Mouse (Mus musculus) left cerebral cortex, postnatal 10 days (tissue): ENCODE measurements around the gene Jmjd6. TPM values are rescaled to one million over a fixed set of nuclear protein-coding genes. Genes with fewer than 3 reads are reported as not detected.
"Not testable (repeated sequence)": the region's sequence is repeated elsewhere in the genome, so short reads cannot be mapped to it uniquely, and the experiment has no call there.

Experiments
- DNase-seq, 2 experiments: peaks; one replicate each; pipeline ENCODE4 v3.0.0; 2021 to 2022; ENCODE audit warnings: low spot score in 2 of 2, mixed read lengths in 1 of 2; ENCODE audit errors: extremely low spot score in 1 of 2
- intact Hi-C: fragments of 180-260 bp; cut with DNase I; formaldehyde crosslinking; loops from one replicate; pipeline ENCODE4 v1.15.1; 2025
- total RNA-seq, 2 experiments: library from RNA; stranded (reverse); gene quantifications; 2 replicates each; pipeline ENCODE4 v1.2.3; 2021

The Jmjd6 gene
- total RNA-seq, 2 experiments from 2014 or later: 27.7 to 29.3 TPM

DNA sequence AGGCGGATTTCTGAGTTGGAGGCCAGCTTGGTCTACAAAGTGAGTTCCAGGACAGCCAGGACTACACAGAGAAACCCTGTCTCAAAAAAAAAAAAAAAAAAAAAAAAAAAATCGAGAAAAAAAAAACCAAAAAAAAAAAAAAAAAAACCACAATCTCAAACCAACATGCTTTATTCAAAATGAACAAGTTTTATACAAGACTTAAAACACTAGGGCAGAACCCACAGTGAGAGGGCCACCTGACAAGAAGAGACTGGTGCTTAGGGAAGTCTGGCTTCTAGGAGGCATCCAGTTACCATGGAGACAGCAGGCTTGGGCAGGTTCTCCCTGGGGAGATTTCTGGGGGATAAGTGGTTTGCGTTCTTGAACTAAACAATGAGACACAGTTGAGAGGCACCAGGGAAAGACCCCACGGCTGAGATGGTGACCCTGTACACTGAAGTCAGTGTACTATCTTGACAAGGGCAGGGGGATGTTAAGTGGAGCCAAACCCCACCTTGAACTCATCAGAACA is 11.0 kb downstream of the Jmjd6 start:
- intact Hi-C loops: no loop called here
- DNase-seq: no peak

DNA sequence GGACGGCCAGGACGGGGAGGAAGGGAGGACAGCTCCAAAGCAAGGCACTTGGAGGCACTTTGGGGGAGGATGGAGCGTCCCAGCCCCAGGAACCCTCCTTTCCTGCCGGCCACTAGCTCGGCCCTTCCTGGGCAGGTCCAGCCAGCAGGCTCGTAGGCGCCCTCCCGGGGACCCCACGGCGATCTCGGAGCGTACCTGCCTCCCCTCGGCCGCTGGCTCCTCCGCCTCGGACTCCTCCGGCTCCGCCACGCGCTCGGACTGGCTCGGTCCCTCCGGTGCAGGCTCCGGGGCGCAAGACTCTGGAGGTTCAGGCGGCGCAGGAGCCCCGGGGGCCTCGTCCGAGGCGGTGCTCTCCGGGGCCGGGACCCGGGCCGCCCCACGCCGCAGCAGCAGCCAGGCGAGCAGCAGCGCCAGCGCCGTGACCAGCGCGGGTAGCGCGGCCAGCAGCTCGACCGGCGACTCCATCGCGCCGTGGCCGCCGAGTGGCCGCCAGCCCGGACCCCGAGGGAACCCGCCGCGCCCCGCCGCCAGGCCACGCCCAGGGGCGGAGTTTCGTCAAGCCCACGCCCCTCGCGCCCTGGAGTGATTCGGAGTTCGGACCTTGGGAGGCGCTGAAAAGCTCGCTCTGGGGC is 15.6 kb downstream of the Jmjd6 start, which contains the start of gene Mxra7:
TSS of gene Mxra7 (minus strand) at position 513 of the 632 bp plus-strand sequence.
- peak; percentile 52 to 87 for DNase-seq
- intact Hi-C loops: no loop called here

DNA sequence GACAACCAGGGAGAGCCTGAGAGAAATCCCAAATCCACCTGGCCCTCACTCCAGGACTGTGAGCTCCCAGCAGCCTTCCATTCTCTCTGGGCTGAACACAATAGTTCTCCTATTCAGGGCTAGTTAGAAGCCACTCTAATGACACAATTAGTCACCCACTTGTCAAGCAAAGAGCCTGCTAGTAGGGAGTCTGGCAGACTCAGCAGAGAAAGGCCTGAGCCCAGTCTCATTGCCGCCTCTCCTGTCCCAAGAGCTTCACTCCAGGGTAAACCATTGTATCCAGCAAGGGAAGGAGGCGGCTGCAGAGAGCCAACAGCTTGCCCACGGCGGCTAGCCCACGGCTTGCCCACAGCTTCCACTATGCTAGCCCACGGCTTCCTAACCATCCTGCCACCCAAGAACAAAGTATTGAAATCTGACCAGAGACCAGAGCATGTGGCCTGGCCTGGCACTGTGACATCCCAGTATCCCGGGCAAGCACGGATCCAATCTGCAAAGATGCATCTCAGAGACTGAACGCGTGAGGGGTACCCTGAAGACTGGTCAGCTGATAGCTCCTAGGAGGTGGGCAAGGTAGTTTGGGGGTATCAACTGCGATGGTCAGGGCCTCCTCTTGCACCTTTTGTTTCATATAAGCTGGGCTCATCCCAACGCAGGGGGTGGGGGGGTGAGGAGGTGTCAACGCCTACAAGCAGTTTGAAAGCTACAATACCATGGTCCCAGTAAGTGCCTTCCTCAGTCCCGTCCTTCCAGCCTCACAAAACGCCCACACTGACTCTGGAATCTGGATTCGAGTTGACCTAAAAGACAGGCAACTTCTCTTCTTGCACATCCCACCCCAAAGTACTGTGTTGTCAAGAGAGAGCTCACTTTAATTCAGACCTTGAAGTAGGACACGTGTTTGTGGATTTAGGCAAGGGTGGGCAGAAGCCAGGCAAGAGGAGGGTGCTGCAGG is 16.4 kb downstream of the Jmjd6 start:
- intact Hi-C loops: no loop called here
- no peak for DNase-seq

DNA sequence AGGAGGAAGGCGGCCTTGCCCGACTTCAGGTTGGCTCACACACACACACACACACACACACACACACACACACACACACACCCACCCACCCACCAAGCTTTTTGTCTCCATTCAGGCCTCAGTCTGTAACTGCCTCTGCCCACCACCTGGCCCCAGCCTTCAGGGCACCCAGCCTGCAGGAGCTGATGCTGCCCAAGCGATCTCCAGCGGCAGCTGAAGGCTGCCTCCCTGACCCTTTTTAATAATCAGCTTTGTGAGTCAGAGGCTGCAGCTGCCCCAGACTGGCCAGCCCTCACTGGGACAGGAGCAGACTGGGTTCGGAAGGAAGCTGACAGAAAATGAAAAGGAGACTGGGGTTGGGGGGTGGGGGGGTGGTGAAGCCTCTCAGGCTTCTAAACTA is 18.0 kb downstream of the Jmjd6 start:
- no peak for DNase-seq
- intact Hi-C loops: no loop called here

DNA sequence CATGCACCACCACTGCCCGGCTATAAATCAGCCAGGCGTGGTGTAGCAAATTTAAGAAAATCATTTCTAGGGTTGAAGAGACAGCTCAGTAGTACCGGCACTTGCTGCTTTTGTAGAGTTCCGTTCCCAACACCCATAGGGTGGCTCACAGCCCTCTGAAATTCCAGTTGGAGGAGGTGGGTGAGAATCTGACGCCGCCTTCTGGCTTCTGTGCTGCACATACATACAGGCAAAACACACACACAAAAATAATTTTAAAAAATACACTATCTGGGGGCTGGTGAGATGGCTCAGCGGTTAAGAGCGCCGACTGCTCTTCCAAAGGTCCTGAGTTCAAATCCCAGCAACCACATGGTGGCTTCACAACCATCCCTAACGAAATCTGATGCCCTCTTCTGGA is 19.4 kb downstream of the Jmjd6 start:
- not testable (repeated sequence) for DNase-seq

DNA sequence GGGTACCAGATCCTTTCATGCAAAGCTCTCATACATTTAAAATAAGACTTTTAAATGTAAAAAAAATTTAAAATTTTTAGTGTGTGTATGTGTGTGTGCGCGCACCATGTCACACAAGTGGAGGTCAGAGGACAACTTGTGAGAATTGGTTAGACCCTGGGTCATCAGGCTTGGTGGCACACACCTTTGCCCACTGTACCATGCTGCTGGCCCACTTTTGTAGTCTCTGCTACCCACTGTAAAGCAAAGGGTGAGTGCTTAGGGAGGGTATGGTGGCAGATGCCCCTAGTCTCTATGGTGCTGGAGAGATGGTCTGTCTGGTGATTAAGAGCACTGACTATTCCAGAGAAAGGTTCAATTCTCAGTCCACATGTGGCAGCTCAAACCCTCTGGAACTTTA is 20.0 kb downstream of the Jmjd6 start:
- intact Hi-C loops: no loop called here
- no peak for DNase-seq

More for the DNA sequence above, 19.4 kb downstream of the Jmjd6 start:
- intact Hi-C loops: not testable (repeated sequence)

DNA sequence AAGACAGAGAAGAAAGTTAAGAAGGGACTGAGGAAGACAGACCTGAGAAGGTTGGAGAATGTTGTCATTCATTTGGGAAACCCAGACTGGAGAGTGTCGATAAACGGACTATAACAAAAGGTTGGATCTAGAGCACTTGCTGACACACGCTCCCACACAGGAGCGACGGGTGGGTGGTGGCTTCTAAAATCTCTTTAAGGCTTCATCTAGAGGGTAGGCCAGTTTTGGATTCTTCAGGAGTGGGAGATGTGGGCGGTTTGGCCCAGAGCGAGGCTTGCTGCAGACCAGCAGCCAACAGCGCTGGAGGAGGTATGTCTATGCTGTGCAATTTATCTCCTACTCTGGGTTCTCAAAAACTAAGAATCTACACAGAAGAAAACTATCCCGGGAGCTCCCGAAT is 20.6 kb downstream of the Jmjd6 start:
- intact Hi-C loops: no loop called here
- DNase-seq: no peak

DNA sequence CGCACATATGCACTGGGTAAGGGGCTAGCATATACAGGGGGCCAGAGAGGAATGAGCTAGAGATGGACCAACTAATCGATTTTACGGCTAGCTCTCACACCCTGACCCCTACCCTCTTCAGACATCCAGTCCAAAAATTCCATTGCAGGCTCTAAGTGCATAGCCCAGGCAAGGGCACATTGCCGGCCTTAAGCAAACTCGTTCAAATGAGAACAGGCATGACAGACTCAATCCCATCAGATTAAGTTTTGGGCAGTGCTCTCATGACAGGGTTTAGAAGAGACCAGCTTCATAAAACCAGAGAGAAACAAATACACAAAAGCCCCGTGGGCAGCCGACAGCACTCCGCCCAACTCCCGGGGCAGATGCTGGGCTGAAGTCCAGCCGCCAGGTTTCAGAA is 21.0 kb downstream of the Jmjd6 start:
- intact Hi-C loops: no loop called here
- no peak for DNase-seq

DNA sequence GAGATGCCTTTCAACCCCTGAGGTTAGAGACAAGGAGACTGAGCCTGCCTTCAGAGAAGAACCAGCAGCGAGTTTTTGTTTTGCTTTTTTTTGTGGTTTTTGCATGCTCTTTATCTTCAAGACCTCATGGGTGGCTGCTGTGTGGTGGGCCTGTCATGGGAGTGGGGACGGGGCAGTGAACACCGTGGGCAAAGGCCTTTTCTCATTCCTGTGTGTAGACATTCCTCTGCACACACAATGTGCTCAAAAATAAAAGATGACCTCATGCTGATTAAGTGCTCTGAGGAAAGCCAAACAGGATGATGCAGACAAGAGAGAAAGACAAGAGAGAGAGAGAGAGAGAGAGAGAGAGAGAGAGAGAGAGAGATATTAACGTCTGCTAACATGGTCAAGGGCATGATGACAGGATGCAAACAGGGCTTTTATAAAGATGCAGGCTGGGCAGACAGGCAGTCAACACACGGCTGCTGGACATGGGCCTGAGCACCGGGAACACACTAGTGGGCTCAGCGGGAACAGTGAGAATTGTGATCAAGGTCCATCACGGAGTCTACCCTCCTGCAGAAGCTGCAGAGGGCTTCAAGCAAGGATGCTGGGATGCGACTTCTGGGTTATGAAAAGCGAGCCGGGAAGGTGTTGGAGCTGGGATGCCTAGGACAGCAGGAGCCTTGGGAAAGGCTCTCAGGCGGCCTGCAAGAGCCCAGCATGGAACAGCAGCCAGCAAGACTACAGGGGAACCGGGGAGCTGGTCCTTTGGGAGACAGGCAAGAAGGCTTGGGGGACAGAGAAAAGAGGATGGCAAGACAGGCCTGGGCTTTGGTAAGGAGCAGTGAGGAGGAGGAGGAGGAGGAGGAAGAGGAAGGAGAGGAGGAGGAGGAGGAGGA is 21.9 kb downstream of the Jmjd6 start:
- intact Hi-C loops: no loop called here
- no peak for DNase-seq

DNA sequence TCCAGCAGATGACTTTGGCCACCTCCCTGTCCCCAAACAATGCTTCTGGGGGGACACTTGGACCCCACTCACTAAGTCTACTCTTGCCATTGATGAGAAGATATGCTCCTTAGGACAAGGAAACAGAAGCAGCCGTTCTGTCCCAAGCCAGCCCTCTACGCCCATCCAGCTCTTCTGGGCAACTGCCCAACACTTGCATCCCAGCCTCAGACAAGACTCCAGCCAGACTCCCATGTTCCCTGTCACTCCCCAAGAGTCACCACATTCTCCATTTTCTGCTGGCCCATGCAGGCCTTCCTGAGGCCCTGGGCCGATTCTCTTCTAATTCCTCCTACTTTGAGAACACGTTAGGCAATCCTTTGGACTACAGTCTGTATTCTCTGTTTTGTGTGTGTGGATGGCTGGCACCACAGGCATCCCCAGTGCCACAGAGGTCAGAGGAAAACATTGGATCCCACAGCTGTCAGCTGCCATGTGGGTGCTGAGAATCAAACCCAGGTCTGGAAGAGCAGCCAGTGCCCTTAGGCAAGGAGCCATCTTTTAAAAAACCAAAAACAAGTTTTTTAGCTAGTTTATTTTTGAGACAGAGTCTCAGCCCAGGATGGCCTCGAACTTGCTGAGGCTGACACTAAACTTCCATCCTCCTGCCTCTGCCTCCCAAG is 23.2 kb downstream of the Jmjd6 start:
- DNase-seq: no peak
- intact Hi-C loops: loop anchor here (10.0 kb wide), 1 partner anchor 325 kb away; the partner anchor contains the start of gene Prpsap1

DNA sequence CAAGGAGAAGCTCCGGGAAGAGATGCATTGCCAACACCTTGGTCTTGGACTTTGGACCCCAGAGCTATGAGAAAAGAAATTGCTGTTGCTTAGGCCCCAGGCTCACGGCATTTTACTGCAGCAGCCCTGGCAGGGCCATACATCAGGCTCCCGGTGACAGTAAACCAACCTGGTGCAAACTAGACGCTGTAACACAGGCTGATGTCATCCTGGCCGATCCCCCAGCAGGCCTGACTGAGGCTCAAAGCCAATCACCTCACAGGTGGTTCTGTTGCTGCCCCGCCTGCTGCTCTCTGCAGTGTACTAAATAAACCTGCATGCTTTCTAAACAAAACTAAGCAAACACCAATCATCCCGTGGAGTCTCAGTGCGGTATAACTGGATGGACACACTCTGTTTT is 24.5 kb downstream of the Jmjd6 start:
- DNase-seq: no peak
- intact Hi-C loops: loop anchor here (10.0 kb wide), 1 partner anchor 324 kb away; the partner anchor contains the start of gene Prpsap1

DNA sequence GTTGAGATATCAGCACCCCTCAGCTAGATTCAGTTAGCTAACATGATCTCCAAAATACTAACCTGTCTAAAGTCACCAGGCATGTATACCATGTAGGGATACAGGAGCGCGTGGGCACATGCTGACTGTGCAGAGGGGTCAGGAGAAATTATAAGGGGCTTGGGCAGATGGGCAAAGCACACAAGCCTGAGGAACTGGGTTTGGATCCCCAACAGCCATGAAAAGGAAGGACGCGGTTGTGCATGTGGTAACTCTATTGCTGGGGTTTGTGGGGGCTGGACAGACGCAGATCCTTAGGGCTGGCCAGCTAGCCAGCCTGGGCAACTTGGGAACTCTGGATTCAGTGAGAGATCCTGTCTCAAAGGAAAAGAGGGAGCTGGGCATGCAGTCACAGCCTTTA is 25.7 kb downstream of the Jmjd6 start:
- DNase-seq: no peak
- intact Hi-C loops: loop anchor here (10.0 kb wide), 1 partner anchor 323 kb away; the partner anchor contains the start of gene Prpsap1

DNA sequence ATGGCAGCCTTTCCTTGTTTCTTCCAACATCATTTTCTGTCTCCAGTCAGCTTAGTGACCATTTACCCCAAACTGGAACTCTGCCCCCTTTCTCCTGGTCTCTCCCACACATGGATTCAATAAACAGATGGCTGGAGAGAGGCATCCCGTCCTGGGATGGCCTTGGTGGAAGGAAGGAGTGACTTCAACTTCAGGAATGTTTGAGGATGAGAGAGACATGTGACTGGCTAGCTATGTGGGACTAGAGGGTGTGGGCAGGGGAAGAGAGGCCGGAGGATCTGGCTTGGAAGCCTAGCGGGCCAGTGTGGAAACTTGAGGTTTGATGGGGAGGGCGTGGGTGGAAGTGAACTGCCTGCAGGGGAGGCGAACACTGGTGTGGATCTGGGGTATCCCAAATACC is 26.5 kb downstream of the Jmjd6 start:
- intact Hi-C loops: loop anchor here (10.0 kb wide), 1 partner anchor 322 kb away; the partner anchor contains the start of gene Prpsap1
- no peak for DNase-seq

DNA sequence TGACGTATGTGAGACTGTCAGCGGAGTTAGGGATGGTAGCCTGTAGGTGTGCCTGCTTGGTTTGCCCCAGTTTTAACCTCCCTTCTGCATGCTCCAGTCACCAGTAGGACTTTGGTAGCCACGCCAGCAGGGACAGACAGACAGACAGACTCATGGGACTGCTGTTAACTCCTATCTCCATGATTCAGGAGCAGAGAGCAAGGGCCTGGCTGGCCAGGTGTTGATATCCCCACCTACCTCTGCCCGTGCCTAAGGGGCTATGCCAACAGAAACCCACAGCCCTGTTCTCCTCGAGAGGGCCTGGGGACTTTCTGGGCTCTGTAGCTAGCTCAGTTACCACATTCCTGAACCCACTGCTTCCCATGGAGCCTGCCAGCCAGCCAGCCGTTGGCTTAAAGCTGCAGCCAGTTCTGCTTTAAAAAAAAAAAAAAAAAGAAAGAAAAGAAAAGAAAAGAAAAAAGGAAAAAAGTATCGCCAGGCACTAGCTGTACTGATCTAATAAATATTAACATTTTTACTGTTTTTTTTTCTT is 28.3 kb downstream of the Jmjd6 start:
- no peak for DNase-seq
- intact Hi-C loops: loop anchor here (10.0 kb wide), 1 partner anchor 320 kb away; the partner anchor contains the start of gene Prpsap1

DNA sequence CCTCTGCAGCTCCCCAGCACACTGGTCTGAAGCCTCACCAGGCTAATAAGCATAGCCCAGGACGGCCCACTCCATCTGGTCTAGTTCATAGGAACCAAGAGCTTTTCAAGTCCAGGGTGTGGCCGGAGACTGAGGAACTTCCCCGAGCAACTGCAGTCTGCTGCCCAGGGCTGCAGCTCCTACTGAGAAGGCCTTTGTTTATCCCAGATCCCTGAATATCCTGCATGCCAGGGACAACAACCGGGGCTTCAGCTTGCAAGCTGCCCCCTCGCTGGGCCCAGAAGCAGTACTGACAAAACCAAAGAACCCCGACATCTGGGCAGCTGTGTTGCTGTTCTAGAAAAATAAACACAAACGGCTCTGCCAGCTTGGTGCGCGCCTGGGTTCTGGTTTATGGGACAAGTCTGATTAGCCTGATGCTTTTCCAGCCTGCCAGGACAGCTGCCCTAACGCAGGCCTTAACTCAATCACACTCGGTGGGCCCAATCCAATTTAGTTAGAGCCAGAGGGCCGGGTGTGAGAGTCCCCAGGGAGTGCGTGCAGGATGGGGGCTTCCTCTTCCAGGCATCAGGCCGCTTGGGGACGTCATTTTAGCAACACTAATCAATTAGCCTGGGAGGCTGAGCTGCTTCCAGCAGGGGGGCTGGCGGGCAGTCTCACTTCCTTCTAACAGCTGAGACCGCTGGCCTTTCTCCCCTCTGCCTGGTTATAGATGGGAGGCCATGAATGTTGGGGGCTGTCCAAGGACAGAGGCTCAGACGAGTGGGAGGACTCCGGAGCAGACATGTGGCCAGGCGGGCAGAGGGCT is 29.0 kb downstream of the Jmjd6 start:
- intact Hi-C loops: loop anchor here (10.0 kb wide), 1 partner anchor 319 kb away; the partner anchor contains the start of gene Prpsap1
- DNase-seq: peak in 1 of 2 experiments; percentile 83

DNA sequence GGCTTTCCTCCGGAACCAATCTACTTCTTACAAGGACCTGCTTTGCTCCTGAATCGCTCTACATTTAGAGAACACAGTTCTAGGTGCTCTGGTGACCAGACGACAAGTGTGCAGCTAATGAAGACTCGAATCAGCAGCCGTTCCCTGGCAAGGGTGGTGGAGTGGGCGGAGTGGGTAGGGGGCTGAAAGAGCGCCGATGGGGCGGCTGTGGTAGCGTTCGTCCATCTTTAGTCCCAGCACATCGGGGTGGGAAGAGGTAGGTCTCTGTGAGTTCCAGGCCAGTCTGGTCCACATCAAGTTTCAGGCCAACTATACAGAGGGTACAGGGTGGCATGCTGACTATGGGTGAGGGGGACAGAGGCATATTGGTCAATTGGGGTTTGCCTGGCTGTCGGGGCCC is 29.6 kb downstream of the Jmjd6 start:
- no peak for DNase-seq
- intact Hi-C loops: loop anchor here (10.0 kb wide), 1 partner anchor 319 kb away; the partner anchor contains the start of gene Prpsap1
